Mouse (Mus musculus): ENCODE data around the gene Ankrd49. TPM values are rescaled to one million over a fixed set of nuclear protein-coding genes. Genes with fewer than 3 reads are reported as not detected.

The Ankrd49 gene
- total RNA-seq (2014; fragmentation: Nextera tagmentation): 45.8 and 47.3 TPM in 2 replicates
- total RNA-seq (2017): 52.2 and 76.9 TPM in 2 replicates

- peak; percentile 99 for ATAC-seq (replicated peaks; ENCODE audit: low FRiP score, low TSS enrichment, poor library complexity, severe bottlenecking)
These were observed at the start of gene Ankrd49, which contains the start of gene Mre11a for GRCm38 (mm10) chr9:14784039-14785002. Gene Ankrd49 (minus strand): TSS chr9:14784856. Gene Mre11a (plus strand): TSS chr9:14784654.

- ATAC-seq (replicated peaks; ENCODE audit: low FRiP score, low TSS enrichment, poor library complexity, severe bottlenecking): no peak
These were observed 47.4 kb upstream of the Ankrd49 start for GRCm38 (mm10) chr9:14832046-14832445.

- no peak for ATAC-seq (replicated peaks; ENCODE audit: low FRiP score, low TSS enrichment, poor library complexity, severe bottlenecking)
These were observed 43.2 kb upstream of the Ankrd49 start for GRCm38 (mm10) chr9:14827875-14828274.

GRCm38 (mm10) chr9:14824840-14825239 lies 40.2 kb upstream of the Ankrd49 start:
- ATAC-seq (replicated peaks; ENCODE audit: low FRiP score, low TSS enrichment, poor library complexity, severe bottlenecking): no peak

- no peak for ATAC-seq (replicated peaks; ENCODE audit: low FRiP score, low TSS enrichment, poor library complexity, severe bottlenecking)
These were observed 36.7 kb upstream of the Ankrd49 start for GRCm38 (mm10) chr9:14821396-14821795.

GRCm38 (mm10) chr9:14810111-14810510 lies 25.5 kb upstream of the Ankrd49 start:
- no peak for ATAC-seq (replicated peaks; ENCODE audit: low FRiP score, low TSS enrichment, poor library complexity, severe bottlenecking)

- ATAC-seq (replicated peaks; ENCODE audit: low FRiP score, low TSS enrichment, poor library complexity, severe bottlenecking): no peak
These were observed 22.1 kb upstream of the Ankrd49 start for GRCm38 (mm10) chr9:14806786-14807185.

GRCm38 (mm10) chr9:14805714-14806113 lies 21.1 kb upstream of the Ankrd49 start:
- no peak for ATAC-seq (replicated peaks; ENCODE audit: low FRiP score, low TSS enrichment, poor library complexity, severe bottlenecking)

GRCm38 (mm10) chr9:14787356-14787755 lies 2.7 kb upstream of the Ankrd49 start:
- no peak for ATAC-seq (replicated peaks; ENCODE audit: low FRiP score, low TSS enrichment, poor library complexity, severe bottlenecking)

GRCm38 (mm10) chr9:14778341-14778740 lies 6.3 kb downstream of the Ankrd49 start:
- no peak for ATAC-seq (replicated peaks; ENCODE audit: low FRiP score, low TSS enrichment, poor library complexity, severe bottlenecking)

- no peak for ATAC-seq (replicated peaks; ENCODE audit: low FRiP score, low TSS enrichment, poor library complexity, severe bottlenecking)
These were observed 10.8 kb downstream of the Ankrd49 start for GRCm38 (mm10) chr9:14773813-14774212.

GRCm38 (mm10) chr9:14772074-14772473 lies 12.6 kb downstream of the Ankrd49 start:
- ATAC-seq (replicated peaks; ENCODE audit: low FRiP score, low TSS enrichment, poor library complexity, severe bottlenecking): no peak

GRCm38 (mm10) chr9:14770803-14771471 lies 13.7 kb downstream of the Ankrd49 start, which contains the start of gene 1700012B09Rik:
Gene 1700012B09Rik (minus strand): TSS chr9:14771030.
- ATAC-seq (replicated peaks; ENCODE audit: low FRiP score, low TSS enrichment, poor library complexity, severe bottlenecking): peak; percentile 50

- ATAC-seq (replicated peaks; ENCODE audit: low FRiP score, low TSS enrichment, poor library complexity, severe bottlenecking): no peak
These were observed 14.8 kb downstream of the Ankrd49 start for GRCm38 (mm10) chr9:14769811-14770210.

- ATAC-seq (replicated peaks; ENCODE audit: low FRiP score, low TSS enrichment, poor library complexity, severe bottlenecking): peak; percentile 77
These were observed 19.9 kb downstream of the Ankrd49 start for GRCm38 (mm10) chr9:14764765-14765164.

- ATAC-seq (replicated peaks; ENCODE audit: low FRiP score, low TSS enrichment, poor library complexity, severe bottlenecking): no peak
These were observed 25.4 kb downstream of the Ankrd49 start for GRCm38 (mm10) chr9:14759261-14759660.

GRCm38 (mm10) chr9:14758590-14758989 lies 26.1 kb downstream of the Ankrd49 start:
- ATAC-seq (replicated peaks; ENCODE audit: low FRiP score, low TSS enrichment, poor library complexity, severe bottlenecking): no peak

- ATAC-seq (replicated peaks; ENCODE audit: low FRiP score, low TSS enrichment, poor library complexity, severe bottlenecking): no peak
These were observed 30.2 kb downstream of the Ankrd49 start for GRCm38 (mm10) chr9:14754469-14754868.

- ATAC-seq (replicated peaks; ENCODE audit: low FRiP score, low TSS enrichment, poor library complexity, severe bottlenecking): no peak
These were observed 30.7 kb downstream of the Ankrd49 start for GRCm38 (mm10) chr9:14753947-14754346.

GRCm38 (mm10) chr9:14752001-14752522 lies 32.6 kb downstream of the Ankrd49 start, which contains the start of gene Fut4:
Gene Fut4 (minus strand): TSS chr9:14752393.
- ATAC-seq (replicated peaks; ENCODE audit: low FRiP score, low TSS enrichment, poor library complexity, severe bottlenecking): peak; percentile 62
